Mouse (Mus musculus) CH12.LX (cell line): Measurements from ENCODE around the gene Pdlim5. TPM values are rescaled to one million over a fixed set of nuclear protein-coding genes. Genes with fewer than 3 reads are reported as not detected.
A peak's percentile ranks its signal among the peaks of the same experiment; 100 is the strongest.
"Not testable (repeated sequence)": the region's sequence is repeated elsewhere in the genome, so short reads cannot be mapped to it uniquely, and the experiment has no call there.

Source experiments
- DNase-seq: peaks from one replicate; pipeline ENCODE4 v3.0.0-alpha.2; 2013; ENCODE audit errors: extremely low read depth
- H3K27ac ChIP-seq: 2 replicates; pipeline ENCODE4 v1.5.1; 2012; ENCODE audit warnings: low read depth, mild to moderate bottlenecking, control low read depth, moderate library complexity; ENCODE audit not compliant: insufficient read depth
- H3K27me3 ChIP-seq: replicated peaks from 2 replicates; pipeline ENCODE3; 2012; ENCODE audit warnings: inconsistent platforms
- H3K36me3 ChIP-seq, 2 experiments: replicated peaks in 1 of 2; 2 replicates each; pipeline versions ENCODE3 to v1.6.1; 2012; ENCODE audit warnings: inconsistent platforms in 1 of 2, low read length in 1 of 2, mild to moderate bottlenecking in 1 of 2, mixed read lengths in 1 of 2, moderate library complexity in 1 of 2; ENCODE audit not compliant: control insufficient read depth in 1 of 2, insufficient read depth in 1 of 2
- H3K4me1 ChIP-seq, 2 experiments: 2 replicates each; pipeline ENCODE4 v1.6.1; 2012; ENCODE audit warnings: inconsistent platforms in 1 of 2, moderate library complexity in 1 of 2; ENCODE audit not compliant: insufficient read depth in 2 of 2, control insufficient read depth in 1 of 2
- H3K4me2 ChIP-seq: 2 replicates; pipeline ENCODE4 v1.6.1; 2012; ENCODE audit warnings: low read depth, mild to moderate bottlenecking, control low read depth; ENCODE audit not compliant: poor library complexity, insufficient read depth, severe bottlenecking
- H3K4me3 ChIP-seq, 3 experiments: fragments of 150-350 bp in 1 of 3; sonication (generic) in 1 of 3; replicated peaks in 1 of 3; 2 replicates each; pipeline versions ENCODE3 to v1.5.1; 2011 to 2012; ENCODE audit warnings: low read depth in 2 of 3, low read length in 2 of 3, mild to moderate bottlenecking in 2 of 3, moderate library complexity in 2 of 3, control low read depth in 1 of 3, improper control_type of control experiment in 1 of 3, inconsistent platforms in 1 of 3, mixed read lengths in 1 of 3; ENCODE audit not compliant: poor library complexity in 1 of 3
- H3K79me2 ChIP-seq: replicated peaks from 2 replicates; pipeline ENCODE4 v1.6.1; 2012; ENCODE audit warnings: mild to moderate bottlenecking, moderate library complexity; ENCODE audit not compliant: control insufficient read depth, poor library complexity, insufficient read depth, severe bottlenecking; ENCODE audit errors: extremely low read depth
- H3K9ac ChIP-seq: 2 replicates; pipeline ENCODE4 v1.6.1; 2012; ENCODE audit warnings: low read depth, mild to moderate bottlenecking, control low read depth, moderate library complexity; ENCODE audit not compliant: insufficient read depth
- H3K9me3 ChIP-seq: replicated peaks from 2 replicates; pipeline ENCODE3; 2012; ENCODE audit warnings: low read length, inconsistent platforms, mixed read lengths
- E2F4 ChIP-seq: IDR thresholded peaks from 2 replicates; pipeline ENCODE4 v1.6.1; 2011; ENCODE audit warnings: low read depth, low read length, improper control_type of control experiment; ENCODE audit not compliant: insufficient replicate concordance
- GABPA ChIP-seq: IDR thresholded peaks from 2 replicates; pipeline ENCODE4 v1.6.1; 2012; ENCODE audit warnings: low read depth, low read length, improper control_type of control experiment, inconsistent platforms; ENCODE audit not compliant: insufficient replicate concordance
- MYC ChIP-seq: IDR thresholded peaks from 2 replicates; pipeline ENCODE4 v1.6.1; 2011; ENCODE audit warnings: low read depth, mild to moderate bottlenecking, improper control_type of control experiment, low read length
- NRF1 ChIP-seq: IDR thresholded peaks from 2 replicates; pipeline ENCODE4 v1.6.1; 2014; ENCODE audit warnings: low read depth, mild to moderate bottlenecking, inconsistent platforms, low read length, improper control_type of control experiment, moderate library complexity
- SMC3 ChIP-seq: IDR thresholded peaks from 2 replicates; pipeline ENCODE4 v1.6.1; 2011; ENCODE audit warnings: low read depth, low read length, improper control_type of control experiment
- USF2 ChIP-seq: conservative IDR thresholded peaks from 2 replicates; pipeline ENCODE4 v1.6.1; 2011; ENCODE audit warnings: low read depth, low read length, improper control_type of control experiment
- ZC3H11A ChIP-seq: IDR thresholded peaks from 2 replicates; pipeline ENCODE4 v1.6.1; 2012; ENCODE audit warnings: low read depth, mild to moderate bottlenecking, inconsistent platforms, low read length, improper control_type of control experiment
- ZMIZ1 ChIP-seq: IDR thresholded peaks from 2 replicates; pipeline ENCODE4 v1.6.1; 2012; ENCODE audit warnings: low read depth, mild to moderate bottlenecking, inconsistent platforms, low read length, improper control_type of control experiment
- dilution Hi-C: fragments of 300-500 bp; cut with MboI; formaldehyde crosslinking; loops from 2 replicates; pipeline ENCODE4 v1.14.3; 2020; ENCODE audit warnings: low sequenced_read_pairs; ENCODE audit not compliant: extremely low pct_unique_long_range_greater_than_20kb, extremely low pct_ligation_motif_present
- in situ Hi-C: fragments of 300-500 bp; cut with MboI; formaldehyde crosslinking; loops from 3 replicates; pipeline ENCODE4 v1.14.3; 2019; ENCODE audit warnings: low sequenced_read_pairs, low pct_ligation_motif_present, low pct_unique_long_range_greater_than_20kb, mixed read lengths
- polyA plus RNA-seq: library from polyadenylated mRNA; unstranded; fragments of >175 nt; gene quantifications from 2 replicates; pipeline ENCODE4 v1.2.1, GENCODE M21; 2012; ENCODE audit warnings: low read depth; ENCODE audit not compliant: insufficient read length
- total RNA-seq, 2 experiments: library from RNA; depleted of rRNA; stranded (reverse); fragments of 300-350 nt in 1 of 2; fragments of >200 nt in 1 of 2; gene quantifications; 2 replicates each; pipeline ENCODE4 v1.2.3; 2012 to 2014

The Pdlim5 gene
- total and polyA plus RNA-seq, 3 experiments = 22.0 to 24.6 (median 22.8) TPM

DNA sequence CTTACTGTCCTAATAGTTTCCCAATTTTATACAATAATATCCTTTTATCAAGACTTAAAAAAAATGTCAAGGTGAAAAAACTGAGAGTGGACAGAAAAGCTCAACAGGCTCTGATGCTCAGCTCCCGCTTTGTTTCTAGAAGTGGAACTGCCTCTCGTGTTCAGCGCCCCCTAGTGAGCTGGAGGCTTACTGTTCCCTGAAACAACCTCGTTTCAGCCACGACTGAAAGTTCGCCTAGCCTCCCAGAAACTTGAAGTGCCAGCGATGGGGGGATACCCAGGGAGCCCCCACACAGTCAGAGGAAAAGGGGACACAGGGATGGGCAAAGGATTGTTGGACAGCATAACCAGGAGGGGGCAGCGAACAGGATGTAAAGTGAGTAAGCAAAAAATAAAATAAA is 199.4 kb downstream of the Pdlim5 start (continued):
- no peak for TF ChIP-seq ZC3H11A
- TF ChIP-seq SMC3 = peak; percentile 79
- peak; percentile 21; the same call in 1 of the 2 replicates for TF ChIP-seq GABPA
- no peak for TF ChIP-seq NRF1
- no peak for TF ChIP-seq MYC
- no peak for TF ChIP-seq USF2
- no peak for TF ChIP-seq ZMIZ1
- no peak for TF ChIP-seq E2F4

DNA sequence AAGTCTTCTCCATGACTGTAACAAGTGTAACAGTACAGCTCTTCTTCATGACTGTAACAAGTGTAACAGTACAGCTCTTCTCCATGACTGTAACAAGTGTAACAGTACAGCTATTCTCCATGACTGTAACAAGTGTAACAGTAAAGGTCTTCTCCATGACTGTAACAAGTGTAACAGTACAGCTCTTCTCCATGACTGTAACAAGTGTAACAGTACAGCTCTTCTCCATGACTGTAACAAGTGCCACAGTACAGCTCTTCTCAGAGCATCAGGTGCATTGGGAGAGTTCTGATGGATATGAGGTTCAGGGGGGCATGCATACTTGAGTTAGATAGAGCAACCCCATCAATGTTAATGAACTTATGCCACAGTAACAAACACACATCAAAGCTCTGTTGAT is 203.9 kb downstream of the Pdlim5 start:
- H3K27ac ChIP-seq = peak overlapping the region; percentile 0; the same call in 1 of the 2 replicates
- H3K79me2 ChIP-seq, dilution Hi-C loops, H3K27me3 ChIP-seq, in situ Hi-C loops, DNase-seq, H3K4me1 ChIP-seq, H3K4me3 ChIP-seq, H3K9me3 ChIP-seq, H3K9ac ChIP-seq, H3K4me2 ChIP-seq, H3K36me3 ChIP-seq: not testable (repeated sequence)

Other genes with a start within 250 kb of the Pdlim5 start
- 0.04 TPM in 1 of 2 replicates, not detected in the other for gene Bmpr1b, start 226.3 kb downstream of the Pdlim5 start, total RNA-seq (2012; rRNA removed)
- 0.04 and 0.05 TPM in 2 replicates for gene Bmpr1b, start 226.3 kb downstream of the Pdlim5 start, total RNA-seq (2014; rRNA removed)
- 0.05 TPM in 1 of 2 replicates, not detected in the other for gene Bmpr1b, start 226.3 kb downstream of the Pdlim5 start, polyA plus RNA-seq
- 8.3 and 16.1 TPM in 2 replicates for gene Gbp5, start 98.3 kb upstream of the Pdlim5 start, total RNA-seq (2012; rRNA removed)
- gene Gbp5, start 98.3 kb upstream of the Pdlim5 start, total RNA-seq (2014; rRNA removed) = 1.3 and 1.8 TPM in 2 replicates
- gene Gbp5, start 98.3 kb upstream of the Pdlim5 start, polyA plus RNA-seq = 4.7 and 4.8 TPM in 2 replicates
- 5.7 and 8.1 TPM in 2 replicates for gene Gbp7, start 134.6 kb upstream of the Pdlim5 start, total RNA-seq (2012; rRNA removed)
- gene Gbp7, start 134.6 kb upstream of the Pdlim5 start, total RNA-seq (2014; rRNA removed) = 2.7 and 2.8 TPM in 2 replicates
- 2.5 and 2.7 TPM in 2 replicates for gene Gbp7, start 134.6 kb upstream of the Pdlim5 start, polyA plus RNA-seq
- gene Gbp3, start 164.3 kb upstream of the Pdlim5 start, total RNA-seq (2012; rRNA removed) = 80.8 and 91.4 TPM in 2 replicates
- 89.0 and 99.1 TPM in 2 replicates for gene Gbp3, start 164.3 kb upstream of the Pdlim5 start, total RNA-seq (2014; rRNA removed)
- 90.6 and 111 TPM in 2 replicates for gene Gbp3, start 164.3 kb upstream of the Pdlim5 start, polyA plus RNA-seq
- gene Gbp2b, start 199.2 kb upstream of the Pdlim5 start, total RNA-seq (2012; rRNA removed) = 0.04 and 0.08 TPM in 2 replicates
- gene Gbp2b, start 199.2 kb upstream of the Pdlim5 start, total RNA-seq (2014; rRNA removed) = 0.55 and 0.74 TPM in 2 replicates
- 0.41 and 0.55 TPM in 2 replicates for gene Gbp2b, start 199.2 kb upstream of the Pdlim5 start, polyA plus RNA-seq
- 13.3 and 22.5 TPM in 2 replicates for gene Gbp2, start 224.9 kb upstream of the Pdlim5 start, total RNA-seq (2012; rRNA removed)
- gene Gbp2, start 224.9 kb upstream of the Pdlim5 start, total RNA-seq (2014; rRNA removed) = 48.4 and 51.1 TPM in 2 replicates
- 36.5 and 42.6 TPM in 2 replicates for gene Gbp2, start 224.9 kb upstream of the Pdlim5 start, polyA plus RNA-seq